Mouse (Mus musculus): ENCODE data around the gene Skor1. TPM values are rescaled to one million over a fixed set of nuclear protein-coding genes. Genes with fewer than 3 reads are reported as not detected.

The Skor1 gene
- total RNA-seq, 2 experiments from 2014 or later: not detected

GRCm38 (mm10) chr9:63136241-63136640 lies 12.5 kb downstream of the Skor1 start:
- intact Hi-C loops (cut with DNase I): loop anchor here (5.0 kb wide), 2 partner anchors 476 to 706 kb away; no protein-coding TSS in a partner anchor
- DNase-seq: no peak

DNA sequence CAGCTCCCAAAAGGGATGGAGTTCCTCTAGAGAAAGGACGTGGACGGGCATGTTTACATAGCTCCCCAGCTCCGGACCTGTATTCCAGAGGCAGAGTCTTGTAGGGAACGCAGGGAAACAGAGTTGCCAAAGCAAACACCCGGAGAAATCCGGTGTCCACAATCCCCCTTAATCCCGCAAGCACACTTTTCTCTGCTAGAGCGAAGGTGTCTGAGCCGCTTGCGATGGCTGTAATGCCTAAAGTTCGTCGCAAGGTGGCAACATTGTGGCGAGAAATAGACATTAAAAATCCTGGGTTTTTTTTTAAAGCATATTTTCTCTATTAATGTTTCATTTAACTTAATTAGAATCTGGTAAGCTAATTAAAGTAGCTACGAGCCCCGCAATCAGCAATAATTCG lies 13.0 kb downstream of the Skor1 start:
- intact Hi-C loops (cut with DNase I): loop anchor here (1.0 to 5.0 kb wide), 3 partner anchors 326 to 706 kb away; no protein-coding TSS in a partner anchor
- peak; percentile 51 to 73 for DNase-seq

- no peak for DNase-seq
- intact Hi-C loops (cut with DNase I): loop anchor here (1.0 to 5.0 kb wide), 3 partner anchors 327 to 707 kb away; no protein-coding TSS in a partner anchor
Measured at GRCm38 (mm10) chr9:63135356-63135755, 13.4 kb downstream of the Skor1 start.

DNA sequence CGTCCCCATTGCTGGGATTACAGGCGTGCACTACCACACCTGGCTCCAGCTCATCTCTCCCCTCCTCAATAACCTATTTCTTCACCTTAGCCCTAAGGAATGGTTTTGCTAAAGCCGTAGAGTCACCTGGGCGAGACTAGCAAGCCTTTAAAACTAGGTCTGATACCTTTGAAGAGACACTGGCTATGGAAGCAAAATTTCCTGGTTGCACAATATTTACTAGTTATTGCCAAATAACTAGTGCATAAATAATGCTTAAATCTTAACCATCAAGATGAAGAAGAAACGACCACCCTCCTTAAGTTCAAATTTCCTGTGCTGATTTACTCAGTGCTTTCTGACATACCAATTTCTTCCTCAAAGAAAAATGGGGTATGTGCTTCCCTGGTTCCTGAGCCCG lies 15.1 kb downstream of the Skor1 start:
- DNase-seq: no peak
- intact Hi-C loops (cut with DNase I): no loop called here

- DNase-seq: peak; percentile 94 to 95
- intact Hi-C loops (cut with DNase I): no loop called here
Measured at GRCm38 (mm10) chr9:63132673-63133601, 15.8 kb downstream of the Skor1 start.

- DNase-seq: peak in 1 of 2 experiments; percentile 47
- intact Hi-C loops (cut with DNase I): no loop called here
Measured at GRCm38 (mm10) chr9:63131957-63132602, 16.7 kb downstream of the Skor1 start.

DNA sequence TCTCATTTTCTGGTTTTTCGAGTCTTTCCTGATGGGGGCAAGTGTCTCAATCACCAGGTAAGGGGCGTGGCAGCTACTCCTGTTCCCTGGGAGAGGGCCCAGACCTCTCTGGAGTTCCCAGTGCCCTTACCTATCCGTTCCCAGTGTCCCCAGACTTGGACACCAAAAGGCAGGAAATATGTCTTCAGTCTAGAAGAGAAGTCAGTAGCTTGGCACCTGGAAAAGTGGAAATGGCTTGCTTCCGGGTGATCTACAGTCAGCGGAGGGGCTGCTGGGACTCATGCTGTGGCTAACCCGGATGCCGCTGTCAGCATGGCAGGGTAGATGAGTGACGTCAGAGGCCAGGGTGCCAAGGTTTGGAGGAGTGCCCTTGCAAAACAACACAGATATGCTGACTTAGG lies 19.1 kb downstream of the Skor1 start:
- intact Hi-C loops (cut with DNase I): no loop called here
- DNase-seq: no peak

GRCm38 (mm10) chr9:63124512-63124911 lies 24.2 kb downstream of the Skor1 start:
- intact Hi-C loops (cut with DNase I): loop anchor here (1.0 to 5.0 kb wide), 3 partner anchors 47 to 277 kb away; no protein-coding TSS in a partner anchor
- DNase-seq: no peak

DNA sequence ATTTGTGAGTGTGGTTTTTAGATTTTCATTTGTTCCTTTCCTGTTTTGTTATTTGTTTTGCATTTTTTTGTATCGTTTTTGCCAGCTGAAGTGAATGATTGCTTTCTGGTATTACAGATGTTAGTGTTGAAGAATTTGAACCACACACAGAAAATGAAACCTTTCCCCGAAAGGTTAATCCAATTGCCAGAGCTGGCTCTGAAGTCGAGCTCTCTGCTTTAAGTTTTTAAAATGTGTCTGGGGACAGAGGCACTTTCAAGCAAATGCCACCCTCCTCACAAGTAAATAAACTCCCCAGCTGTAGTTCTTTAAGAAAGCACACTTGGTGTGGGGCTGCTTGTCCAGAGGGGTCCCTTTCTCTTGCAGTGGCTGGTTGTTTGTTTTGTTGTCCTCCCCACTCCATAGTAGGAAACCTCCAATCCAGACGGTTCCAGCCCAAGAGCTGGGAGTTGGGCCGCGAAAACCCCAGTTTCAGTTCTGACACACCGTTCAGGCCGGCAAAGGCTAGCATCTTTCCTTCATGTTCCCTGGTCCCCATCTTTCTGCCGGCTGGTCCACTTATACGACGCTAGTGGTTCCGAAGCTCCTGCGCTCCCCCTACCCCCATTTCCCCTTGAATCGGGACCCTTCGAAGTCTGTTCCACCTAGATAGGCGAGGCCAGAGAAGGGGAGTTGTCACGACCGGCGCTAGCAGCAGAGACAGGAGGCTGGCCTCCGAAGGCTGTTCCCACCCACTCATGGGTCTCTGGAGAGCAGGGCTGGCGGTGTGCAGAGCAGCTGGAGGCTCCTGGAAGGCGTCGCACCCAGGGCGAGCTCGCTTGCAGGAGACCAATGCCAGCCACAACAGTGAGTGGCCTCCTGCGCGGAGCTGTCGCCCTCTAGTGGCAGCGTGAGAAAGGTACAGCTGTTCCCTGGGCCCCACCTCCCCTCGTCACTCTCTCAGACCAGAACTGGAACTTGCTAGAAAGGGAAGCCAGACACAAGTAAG lies 25.0 kb downstream of the Skor1 start:
- intact Hi-C loops (cut with DNase I): loop anchor here (1.0 to 5.0 kb wide), 3 partner anchors 46 to 276 kb away; no protein-coding TSS in a partner anchor
- peak; percentile 95 to 96 for DNase-seq

DNA sequence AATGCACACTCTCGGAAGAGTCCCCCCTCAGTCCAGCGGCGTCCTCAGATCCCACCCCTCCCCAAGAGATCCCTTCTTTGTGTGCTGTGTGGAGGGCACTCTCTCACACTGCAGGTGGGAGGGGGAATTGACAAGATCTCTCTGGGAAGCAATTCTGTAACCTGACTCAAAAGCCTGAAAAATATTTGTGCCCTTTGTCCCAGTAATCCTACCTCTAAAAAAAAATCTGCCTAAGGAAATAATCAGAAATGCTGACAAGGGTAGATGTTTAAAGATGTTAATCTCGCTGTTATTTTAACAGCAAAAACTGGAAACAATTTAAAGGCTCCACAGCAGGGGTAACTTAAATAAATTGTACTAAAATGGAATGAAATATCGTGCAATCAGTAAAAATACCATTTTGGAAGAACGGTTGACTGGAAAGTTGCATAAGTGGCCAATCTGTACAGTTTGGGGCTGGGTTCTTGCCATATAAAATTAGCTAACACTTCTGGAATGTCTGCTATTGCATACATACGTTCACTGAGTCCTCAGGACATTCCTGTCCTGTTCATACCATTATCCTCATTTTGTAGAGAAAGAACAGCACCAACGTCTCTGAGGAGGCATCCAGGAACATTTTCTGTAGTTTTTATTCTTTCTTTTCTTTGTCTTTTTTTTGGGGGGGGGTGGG lies 26.5 kb downstream of the Skor1 start:
- DNase-seq: no peak

GRCm38 (mm10) chr9:63118385-63118784 lies 30.4 kb downstream of the Skor1 start:
- intact Hi-C loops (cut with DNase I): no loop called here
- no peak for DNase-seq

More for the DNA sequence above, 26.5 kb downstream of the Skor1 start:
- intact Hi-C loops (cut with DNase I): loop anchor here (5.0 kb wide), 1 partner anchor 45 kb away; no protein-coding TSS in a partner anchor

- intact Hi-C loops (cut with DNase I): loop anchor here (5.0 kb wide), 1 partner anchor 215 kb away; no protein-coding TSS in a partner anchor
- no peak for DNase-seq
Measured at GRCm38 (mm10) chr9:63112514-63112913, 36.2 kb downstream of the Skor1 start.

GRCm38 (mm10) chr9:63109782-63110087 lies 39.0 kb downstream of the Skor1 start:
- no peak for DNase-seq
- intact Hi-C loops (cut with DNase I): loop anchor here (1.0 to 5.0 kb wide), 3 partner anchors 17 to 212 kb away; no protein-coding TSS in a partner anchor

- intact Hi-C loops (cut with DNase I): loop anchor here (1.0 to 5.0 kb wide), 2 partner anchors 17 to 127 kb away; no protein-coding TSS in a partner anchor
- DNase-seq: peak; percentile 98 to 99
Measured at GRCm38 (mm10) chr9:63109020-63109781, 39.6 kb downstream of the Skor1 start.

DNA sequence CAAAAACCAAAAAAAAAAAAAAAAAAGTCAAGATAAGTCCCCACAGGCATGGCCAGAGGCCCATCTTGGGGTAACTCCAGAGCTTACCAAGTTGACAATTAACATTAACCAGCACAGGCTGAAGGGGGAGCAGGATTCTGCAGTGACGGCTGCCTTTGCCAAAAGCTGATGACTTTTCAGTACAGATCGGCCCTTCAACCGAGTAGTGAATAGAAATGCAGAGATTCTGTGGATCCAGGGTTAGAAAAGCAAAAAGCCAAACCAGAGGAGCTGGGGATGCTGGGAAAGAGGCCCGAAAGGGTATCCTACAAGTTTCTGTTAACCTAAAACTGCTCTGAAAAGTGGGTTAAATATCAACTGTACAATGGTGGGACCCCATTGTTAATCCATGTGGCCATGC lies 40.2 kb downstream of the Skor1 start:
- intact Hi-C loops (cut with DNase I): loop anchor here (5.0 kb wide), 1 partner anchor 126 kb away; no protein-coding TSS in a partner anchor
- DNase-seq: peak; percentile 41 to 55

DNA sequence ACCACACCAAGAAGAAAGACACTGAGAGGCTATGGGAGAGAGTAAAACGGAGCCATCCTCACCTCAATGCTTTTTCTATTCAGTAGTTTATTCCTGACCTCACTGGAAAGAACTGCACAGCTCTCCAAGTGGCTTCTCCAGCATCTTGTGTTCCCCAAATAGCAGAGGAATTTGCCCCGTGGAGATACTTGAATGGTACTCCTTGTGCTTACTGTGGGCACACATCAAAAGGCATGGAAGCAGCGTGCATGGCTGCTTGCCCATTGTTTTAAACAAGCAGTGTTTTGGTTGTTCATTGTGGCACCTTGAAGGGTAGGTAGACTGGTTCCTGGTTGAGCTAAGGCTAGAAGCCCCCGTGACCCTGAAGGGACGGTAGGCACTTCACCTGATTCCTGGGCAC lies 48.1 kb downstream of the Skor1 start:
- DNase-seq: no peak
- intact Hi-C loops (cut with DNase I): no loop called here

DNA sequence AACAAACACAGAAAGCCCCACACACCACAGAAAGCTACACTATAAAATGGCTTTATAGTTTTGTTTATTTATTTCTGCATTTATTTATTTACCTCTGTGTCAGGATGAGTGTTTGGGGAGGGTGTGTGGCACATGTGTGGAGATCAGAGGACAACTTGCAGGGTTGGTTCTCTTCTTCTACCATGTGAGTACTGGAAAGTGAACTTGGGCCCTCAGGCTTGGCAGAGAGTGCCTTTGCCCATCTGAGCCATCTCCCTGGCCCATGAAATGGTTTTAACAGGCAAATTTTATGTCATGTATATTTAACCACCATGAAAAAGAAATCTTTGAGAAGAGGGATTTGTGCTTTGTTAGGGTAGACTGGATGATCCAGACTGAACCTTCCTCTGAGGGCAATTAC lies 48.9 kb downstream of the Skor1 start:
- intact Hi-C loops (cut with DNase I): no loop called here
- no peak for DNase-seq

GRCm38 (mm10) chr9:63099344-63099743 lies 49.4 kb downstream of the Skor1 start:
- DNase-seq: no peak
- intact Hi-C loops (cut with DNase I): no loop called here

GRCm38 (mm10) chr9:63098887-63099286 lies 49.9 kb downstream of the Skor1 start:
- intact Hi-C loops (cut with DNase I): no loop called here

More at GRCm38 (mm10) chr9:63098887-63099286, 49.9 kb downstream of the Skor1 start:
- DNase-seq: no peak
